12 mouse cellular contexts compared by ENCODE assay signal in the genomic region with DNA sequence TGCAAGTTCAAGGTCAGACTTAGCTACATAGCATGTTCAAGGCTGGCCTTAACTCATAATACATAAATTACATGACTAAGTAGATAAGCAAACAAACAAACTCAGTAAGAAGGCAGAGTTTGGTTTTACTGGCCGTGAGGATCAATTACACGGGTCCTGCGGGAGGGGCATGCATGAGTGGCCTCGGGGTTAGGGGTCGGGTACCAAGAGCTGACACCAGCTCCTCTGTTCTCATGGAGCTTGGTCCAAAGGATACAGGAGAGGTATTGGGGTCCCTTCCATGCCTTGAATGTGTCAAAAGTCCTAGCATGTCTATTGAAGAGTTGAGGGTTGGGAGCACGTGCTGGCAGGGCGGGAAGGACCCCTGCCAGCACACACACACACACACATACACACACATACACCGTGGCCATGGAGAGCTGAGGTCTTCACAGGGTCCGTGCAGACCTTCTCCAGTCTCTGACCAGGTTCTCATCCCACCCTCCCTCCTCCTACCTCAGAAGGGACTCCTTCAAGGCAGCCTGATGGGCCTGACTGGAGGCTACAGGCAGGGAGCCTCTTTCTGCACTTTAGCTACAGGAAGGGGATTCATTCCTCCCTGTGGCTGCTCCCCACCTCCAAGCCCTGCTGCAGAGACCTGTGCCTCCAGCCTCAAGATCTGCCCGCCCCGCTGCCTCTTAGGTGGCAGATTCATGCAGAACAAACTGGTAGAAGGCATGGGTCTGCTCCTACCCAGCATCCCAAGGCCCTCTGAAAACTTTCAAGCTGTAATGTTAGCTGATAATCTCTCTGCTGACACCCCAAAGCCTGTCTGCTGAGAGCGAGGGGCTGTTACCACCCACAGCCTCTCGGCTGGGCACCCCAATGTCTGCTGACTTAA.
DNase-seq lines count a peak whose midpoint lies in the region; ATAC-seq and TF ChIP-seq lines count a peak whose summit lies in the region.
"Had no signal": no experiment of that assay in that cellular context is flagged by ENCODE, and none has a peak within 500 bp of the region (broad histone marks: within the 10 kb centered on the region; RNA-seq: fewer than 3 reads in every experiment).

No protein-coding gene starts in this region.

- DNase-seq in heart, embryonic 10.5 days (ENCODE audit: low spot score) = no peak
- DNase-seq in right cerebral cortex, postnatal 14 days = peak; percentile 3
- no peak for DNase-seq in right cerebral cortex, postnatal 36 days (ENCODE audit: low spot score in 2 of 2)
- peak; percentile 5 for DNase-seq in heart, postnatal 0 days (ENCODE audit: low spot score)
- DNase-seq in kidney, postnatal 4 days = peak; percentile 29 to 47
- no peak for DNase-seq in midbrain, postnatal 0 days (ENCODE audit: low spot score)
- DNase-seq: cerebellum, adult 9-11 months; lung, embryonic 14.5 days had no signal

- TF ChIP-seq CTCF in heart, postnatal 0 days (IDR thresholded peaks at IDR 0.05; ENCODE audit: low read depth) = no peak
- no peak for TF ChIP-seq CTCF in midbrain, postnatal 0 days (IDR thresholded peaks at IDR 0.05)

- no peak for TF ChIP-seq EP300 in heart, postnatal 0 days (IDR thresholded peaks at IDR 0.05; ENCODE audit: low read depth)

- H3K27me3 ChIP-seq in heart, embryonic 10.5 days (ENCODE audit: insufficient read depth, poor library complexity, severe bottlenecking) = no peaks in the 10 kb centered on the region
- H3K27me3 ChIP-seq in heart, embryonic 12.5 days (replicated peaks) = no peaks in the 10 kb centered on the region
- H3K27me3 ChIP-seq in heart, postnatal 0 days (ENCODE audit: control insufficient read depth, insufficient read depth, low read length) = no peaks in the 10 kb centered on the region
- H3K27me3 ChIP-seq in midbrain, postnatal 0 days (ENCODE audit: insufficient read depth, low read length) = no peaks in the 10 kb centered on the region
- H3K27me3 ChIP-seq: embryonic facial prominence, embryonic 13.5 days; Patski had no signal

- H3K36me3 ChIP-seq in heart, embryonic 10.5 days = peaks cover 18% of the 10 kb centered on the region
- H3K36me3 ChIP-seq in heart, embryonic 12.5 days = peaks cover 49% of the 10 kb centered on the region
- H3K36me3 ChIP-seq in heart, postnatal 0 days (replicated peaks; ENCODE audit: control insufficient read depth, insufficient read depth, low read length) = peaks cover 33% of the 10 kb centered on the region
- no peaks in the 10 kb centered on the region for H3K36me3 ChIP-seq in midbrain, postnatal 0 days (ENCODE audit: insufficient read depth, low read length)

- no peak for ATAC-seq in heart, embryonic 12.5 days (ENCODE audit: insufficient number of reproducible peaks, low FRiP score)
- ATAC-seq in heart, postnatal 0 days (ENCODE audit: insufficient read depth, low read depth) = no peak
- ATAC-seq in midbrain, postnatal 0 days (ENCODE audit: low FRiP score) = no peak
- ATAC-seq: forebrain, embryonic 14.5 days; Patski had no signal

- H3K4me1 ChIP-seq in heart, embryonic 10.5 days = peaks cover 47% of the 10 kb centered on the region
- peaks cover 24% of the 10 kb centered on the region for H3K4me1 ChIP-seq in heart, embryonic 12.5 days (replicated peaks)
- H3K4me1 ChIP-seq in heart, postnatal 0 days (ENCODE audit: control insufficient read depth, insufficient read depth) = peaks cover 22% of the 10 kb centered on the region
- H3K4me1 ChIP-seq in midbrain, postnatal 0 days (ENCODE audit: insufficient read depth, low read length) = no peaks in the 10 kb centered on the region

- no peaks in the 10 kb centered on the region for H3K9me3 ChIP-seq in heart, embryonic 10.5 days
- no peaks in the 10 kb centered on the region for H3K9me3 ChIP-seq in heart, embryonic 12.5 days (replicated peaks)
- H3K9me3 ChIP-seq in heart, postnatal 0 days (replicated peaks; ENCODE audit: control insufficient read depth, low read length) = no peaks in the 10 kb centered on the region
- no peaks in the 10 kb centered on the region for H3K9me3 ChIP-seq in midbrain, postnatal 0 days (ENCODE audit: low read length)
- H3K9me3 ChIP-seq: embryonic facial prominence, embryonic 13.5 days had no signal

- no peak overlapping the region for H3K4me2 ChIP-seq in heart, embryonic 12.5 days
- H3K4me2 ChIP-seq in heart, postnatal 0 days (ENCODE audit: low read depth, low read length) = no peak overlapping the region
- no peak overlapping the region for H3K4me2 ChIP-seq in midbrain, postnatal 0 days (ENCODE audit: low read depth, low read length, poor library complexity, severe bottlenecking)
- H3K4me2 ChIP-seq: embryonic facial prominence, embryonic 13.5 days; lung, embryonic 14.5 days had no signal

- no peak overlapping the region for H3K9ac ChIP-seq in heart, embryonic 12.5 days
- no peak overlapping the region for H3K9ac ChIP-seq in heart, postnatal 0 days (replicated peaks; ENCODE audit: low read depth, low read length)
- no peak overlapping the region for H3K9ac ChIP-seq in midbrain, postnatal 0 days (replicated peaks; ENCODE audit: low read length, poor library complexity, severe bottlenecking)
- H3K9ac ChIP-seq: embryonic facial prominence, embryonic 13.5 days; lung, embryonic 14.5 days had no signal

- H3K4me3 ChIP-seq in heart, embryonic 10.5 days = no peak overlapping the region
- H3K4me3 ChIP-seq in heart, embryonic 12.5 days = no peak overlapping the region
- no peak overlapping the region for H3K4me3 ChIP-seq in heart, postnatal 0 days (ENCODE audit: low read depth, low read length)
- no peak overlapping the region for H3K4me3 ChIP-seq in midbrain, postnatal 0 days (ENCODE audit: low read depth, low read length)
- H3K4me3 ChIP-seq: embryonic facial prominence, embryonic 13.5 days had no signal

- H3K27ac ChIP-seq in heart, embryonic 10.5 days = peak overlapping the region; percentile 37
- no peak overlapping the region for H3K27ac ChIP-seq in heart, embryonic 12.5 days (ENCODE audit: poor library complexity, severe bottlenecking)
- peak overlapping the region; percentile 4; the same call in 1 of the 2 replicates for H3K27ac ChIP-seq in heart, postnatal 0 days (ENCODE audit: low read depth)
- no peak overlapping the region for H3K27ac ChIP-seq in midbrain, postnatal 0 days (ENCODE audit: low read depth, low read length)
- H3K27ac ChIP-seq: embryonic facial prominence, embryonic 13.5 days had no signal

- 80% methylated on average over 13 of the region's 13 CpGs for WGBS in heart, embryonic 10.5 days
- WGBS in heart, embryonic 12.5 days = 75% methylated on average over 13 of the region's 13 CpGs
- WGBS in heart, postnatal 0 days = 78% methylated on average over 13 of the region's 13 CpGs
- 71% methylated on average over 13 of the region's 13 CpGs for WGBS in midbrain, postnatal 0 days

Comparison
In these comparisons a context has a peak if more than half of its experiments do, and no peak if none do; other contexts are left out.
1. DNase-seq: peak in right cerebral cortex, postnatal 14 days (single experiment), heart, postnatal 0 days (single experiment) and kidney, postnatal 4 days (2 of 2); none in heart, embryonic 10.5 days (single experiment), right cerebral cortex, postnatal 36 days (0 of 2) and midbrain, postnatal 0 days (single experiment).
2. H3K27ac ChIP-seq: peak in heart, embryonic 10.5 days (single experiment) and heart, postnatal 0 days (single experiment); none in heart, embryonic 12.5 days (single experiment) and midbrain, postnatal 0 days (single experiment).